In genomic region chr15:100495102-100495501, GRCm38 (mm10) we compare ENCODE assay signal across 8 mouse cellular contexts. TPM values are rescaled to one million over a fixed set of nuclear protein-coding genes. Genes with fewer than 3 reads are reported as not detected.
DNase-seq lines count a peak whose midpoint lies in the region; ATAC-seq and TF ChIP-seq lines count a peak whose summit lies in the region.

Gene Csrnp2 (minus strand): TSS chr15:100495488.

- peak; percentile 98 for ATAC-seq in forebrain, embryonic 15.5 days (replicated peaks)
- ATAC-seq in lung, embryonic 14.5 days (ENCODE audit: insufficient read depth): peak; percentile 98

- no peaks in the 10 kb centered on the region for H3K27me3 ChIP-seq in forebrain, embryonic 15.5 days
- H3K27me3 ChIP-seq in lung, embryonic 14.5 days (ENCODE audit: insufficient read depth, low read length): no peaks in the 10 kb centered on the region
- no peaks in the 10 kb centered on the region for H3K27me3 ChIP-seq in thymus, adult 2 months (ENCODE audit: control insufficient read depth, insufficient read depth, low read length)

- WGBS in forebrain, embryonic 15.5 days: under 1% methylated on average over 40 of the region's 40 CpGs
- under 1% methylated on average over 37 of the region's 40 CpGs for WGBS in lung, embryonic 14.5 days
- WGBS in olfactory bulb, adult 2 months: under 1% methylated on average over 40 of the region's 40 CpGs
- WGBS in thymus, adult 2 months: under 1% methylated on average over 40 of the region's 40 CpGs

- H3K4me2 ChIP-seq in forebrain, embryonic 15.5 days (replicated peaks): peak within 1 kb of the TSS; percentile 81
- peak within 1 kb of the TSS; percentile 91 for H3K4me2 ChIP-seq in lung, embryonic 14.5 days

- no peaks in the 10 kb centered on the region for H3K36me3 ChIP-seq in forebrain, embryonic 15.5 days
- H3K36me3 ChIP-seq in lung, embryonic 14.5 days (ENCODE audit: insufficient read depth): no peaks in the 10 kb centered on the region
- no peaks in the 10 kb centered on the region for H3K36me3 ChIP-seq in thymus, adult 2 months (ENCODE audit: control insufficient read depth, insufficient read depth, low read length)

- peak within 1 kb of the TSS; percentile 77 for H3K4me3 ChIP-seq in forebrain, embryonic 15.5 days
- peak within 1 kb of the TSS; percentile 81 for H3K4me3 ChIP-seq in layer of hippocampus, adult 2 months
- H3K4me3 ChIP-seq in lung, embryonic 14.5 days (ENCODE audit: low read depth, low read length): peak within 1 kb of the TSS; percentile 79
- peak within 1 kb of the TSS; percentile 92 for H3K4me3 ChIP-seq in olfactory bulb, adult 2 months (ENCODE audit: insufficient read depth, low read depth, low read length)
- peak within 1 kb of the TSS; percentile 84 for H3K4me3 ChIP-seq in thymus, adult 2 months (ENCODE audit: control insufficient read depth, insufficient read depth, low read length)

- peak within 1 kb of the TSS; percentile 97 for H3K27ac ChIP-seq in forebrain, embryonic 15.5 days (replicated peaks)
- H3K27ac ChIP-seq in layer of hippocampus, adult 2 months: peak within 1 kb of the TSS; percentile 96
- peak within 1 kb of the TSS; percentile 88 for H3K27ac ChIP-seq in lung, embryonic 14.5 days (ENCODE audit: low read depth)
- peak within 1 kb of the TSS; percentile 82 for H3K27ac ChIP-seq in olfactory bulb, adult 2 months (ENCODE audit: insufficient read depth, low read depth, low read length)
- no peak within 1 kb of the TSS for H3K27ac ChIP-seq in thymus, adult 2 months (ENCODE audit: control insufficient read depth, insufficient read depth, low read length)

- TF ChIP-seq CTCF in layer of hippocampus, adult 2 months (conservative IDR thresholded peaks at IDR 0.05): peak; percentile 60
- peak; percentile 20 for TF ChIP-seq CTCF in lung, embryonic 14.5 days (IDR thresholded peaks at IDR 0.05; ENCODE audit: low read depth)
- TF ChIP-seq CTCF in olfactory bulb, adult 2 months (IDR thresholded peaks at IDR 0.05; ENCODE audit: insufficient read depth, low read depth, low read length): no peak; the same call in 1 of the 2 replicates
- TF ChIP-seq CTCF in thymus, adult 2 months (IDR thresholded peaks at IDR 0.05; ENCODE audit: borderline replicate concordance, control insufficient read depth, extremely low read depth, insufficient read depth, low read length, poor library complexity): no peak

- intact Hi-C loops in heart, postnatal 36 days (cut with DNase I): loop anchor here (2.0 kb wide), 1 partner anchor 26 kb away; the partner anchor contains the start of gene Letmd1

- peak; percentile 100 for TF ChIP-seq POLR2A in olfactory bulb, adult 2 months (IDR thresholded peaks at IDR 0.05; ENCODE audit: insufficient read depth, low read depth, low read length)
- TF ChIP-seq POLR2A in thymus, adult 2 months (IDR thresholded peaks at IDR 0.05; ENCODE audit: control insufficient read depth, extremely low read depth, insufficient read depth, low read length, poor library complexity): peak; percentile 98

- no peaks in the 10 kb centered on the region for H3K9me3 ChIP-seq in forebrain, embryonic 15.5 days
- H3K9me3 ChIP-seq in lung, embryonic 14.5 days (ENCODE audit: low read depth, low read length): no peaks in the 10 kb centered on the region

- H3K9ac ChIP-seq in forebrain, embryonic 15.5 days (replicated peaks): peak within 1 kb of the TSS; percentile 93
- H3K9ac ChIP-seq in lung, embryonic 14.5 days: peak within 1 kb of the TSS; percentile 91

- DNase-seq in ES-CJ7 (ENCODE audit: low read depth, low spot score): peak; percentile 92
- DNase-seq in cerebellum, adult 11 months: peak; percentile 91
- DNase-seq in heart, postnatal 36 days: peak; percentile 92 to 93
- peak; percentile 93 to 95 for DNase-seq in layer of hippocampus, adult 2 months (ENCODE audit: low spot score in 2 of 2)
- DNase-seq in lung, embryonic 14.5 days: peak; percentile 97
- peak; percentile 89 for DNase-seq in thymus, adult 2 months

- peaks cover 40% of the 10 kb centered on the region for H3K4me1 ChIP-seq in forebrain, embryonic 15.5 days
- peaks cover 26% of the 10 kb centered on the region for H3K4me1 ChIP-seq in lung, embryonic 14.5 days (ENCODE audit: insufficient read depth)
- peaks cover 12% of the 10 kb centered on the region for H3K4me1 ChIP-seq in olfactory bulb, adult 2 months (ENCODE audit: control insufficient read depth, insufficient read depth, low read length)
- peaks cover 5% of the 10 kb centered on the region for H3K4me1 ChIP-seq in thymus, adult 2 months (replicated peaks; ENCODE audit: control insufficient read depth, insufficient read depth, low read length)

RNA-seq across cellular contexts. Expression of gene Csrnp2, which starts in this region (rescaled TPM):
- polyA plus RNA-seq in forebrain, embryonic 15.5 days (2015; fragmentation: Nextera tagmentation; extraction: Ambion mirVana): 54.9 and 55.6 TPM in 2 replicates
- total RNA-seq in heart, postnatal 36 days (2021): 1 to 10 TPM; 2.5 to 3.0 TPM
- 10 to 100 TPM; 23.3 to 23.9 TPM for total RNA-seq in layer of hippocampus, adult 2 months (2021)
- 15.7 and 18.0 TPM in 2 replicates for polyA plus RNA-seq in lung, embryonic 14.5 days (2014; fragmentation: Nextera tagmentation; extraction: Ambion mirVana)
- not detected in 2 replicates for polyA plus RNA-seq in olfactory bulb, adult 2 months (2012; ENCODE audit: insufficient read depth, insufficient read length, low replicate concordance, missing spikeins)
- 8.7 and 9.6 TPM in 2 replicates for polyA plus RNA-seq in thymus, adult 2 months (2012; rRNA removed)

Comparison
In these comparisons a context has a peak if more than half of its experiments do, and no peak if none do; other contexts are left out.
1. RNA of gene Csrnp2 (total RNA-seq): 23.3 to 23.9 TPM in layer of hippocampus, adult 2 months; 2.5 to 3.0 TPM in heart, postnatal 36 days; every median in the first group is over 4 times any median in the second.
2. CTCF ChIP-seq: peak in layer of hippocampus, adult 2 months (single experiment) and lung, embryonic 14.5 days (single experiment); none in olfactory bulb, adult 2 months (single experiment) and thymus, adult 2 months (single experiment).
3. Peak in every context shown above with its lines, with median percentiles within 50 percentile points of each other: DNase-seq and H3K4me3 ChIP-seq.